Mouse (Mus musculus): Measurements from ENCODE around the gene Tcam1.

Tcam1 gene

DNA sequence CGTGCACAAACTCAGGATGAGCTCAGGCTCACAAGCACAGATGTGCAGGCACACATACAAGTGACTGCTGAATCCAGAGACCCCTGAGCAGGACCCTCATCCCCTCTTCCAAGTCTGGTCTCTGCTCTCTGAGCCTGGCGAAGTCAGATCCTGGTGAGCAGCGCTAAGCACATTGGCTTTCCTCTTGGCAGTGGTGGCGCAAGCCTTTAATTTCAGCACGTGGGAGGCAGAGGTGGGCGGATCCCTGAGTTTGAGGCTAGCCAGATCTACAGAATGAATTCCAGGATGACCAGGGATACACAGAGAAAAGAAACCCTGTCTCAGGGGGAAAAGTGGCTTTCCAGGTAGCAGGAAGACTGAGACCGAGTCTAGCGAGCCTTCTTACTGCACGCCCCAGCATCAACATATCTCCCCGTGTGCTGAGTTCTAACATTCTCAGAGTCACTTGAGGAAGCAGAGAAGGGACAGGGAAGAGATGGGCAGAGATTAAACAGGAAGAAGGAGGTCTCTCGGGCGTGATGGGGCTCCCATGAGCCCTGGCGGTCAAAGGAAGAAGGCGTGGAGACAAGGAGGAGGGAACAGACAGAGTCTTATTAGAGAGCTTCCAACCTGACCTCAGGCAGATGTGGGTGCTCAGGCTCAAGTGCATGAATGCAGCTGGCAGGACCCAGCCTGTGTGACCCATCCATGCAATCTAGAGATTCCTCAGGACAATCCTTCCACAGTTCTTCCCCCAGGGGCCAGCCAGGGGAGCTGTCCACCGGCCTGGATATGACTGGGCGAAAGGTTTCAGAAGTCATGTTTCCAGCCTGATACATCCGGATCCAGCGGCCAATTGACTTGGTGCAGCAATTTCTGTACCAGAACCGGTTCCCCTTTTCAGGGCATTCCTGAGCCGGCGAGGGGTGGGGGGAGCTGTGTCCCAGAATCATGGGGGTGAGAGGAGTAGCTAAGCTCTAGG, 42.2 kb downstream of the Tcam1 start:
- DNase-seq, result peak; percentile 20

DNA sequence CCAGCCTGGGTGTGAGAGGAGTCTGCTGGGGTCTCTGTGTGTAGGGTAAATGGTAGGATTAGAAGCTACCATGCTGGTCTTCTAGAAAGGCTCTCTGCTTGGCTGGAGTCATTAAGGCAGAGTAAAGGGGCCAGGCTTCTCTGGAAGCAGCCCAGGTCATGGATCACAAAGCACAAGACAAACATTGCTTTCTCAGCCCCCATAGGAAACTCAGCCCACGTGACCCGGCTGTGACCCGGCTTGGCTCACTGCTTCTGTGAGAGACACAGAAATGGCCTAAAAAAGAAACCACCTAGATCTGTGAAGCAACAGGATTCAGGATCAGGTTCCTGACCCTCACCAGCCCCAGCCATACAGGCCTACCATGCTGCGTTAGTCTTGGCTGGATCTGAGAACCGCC, 48.4 kb downstream of the Tcam1 start:
- no peak for DNase-seq

DNA sequence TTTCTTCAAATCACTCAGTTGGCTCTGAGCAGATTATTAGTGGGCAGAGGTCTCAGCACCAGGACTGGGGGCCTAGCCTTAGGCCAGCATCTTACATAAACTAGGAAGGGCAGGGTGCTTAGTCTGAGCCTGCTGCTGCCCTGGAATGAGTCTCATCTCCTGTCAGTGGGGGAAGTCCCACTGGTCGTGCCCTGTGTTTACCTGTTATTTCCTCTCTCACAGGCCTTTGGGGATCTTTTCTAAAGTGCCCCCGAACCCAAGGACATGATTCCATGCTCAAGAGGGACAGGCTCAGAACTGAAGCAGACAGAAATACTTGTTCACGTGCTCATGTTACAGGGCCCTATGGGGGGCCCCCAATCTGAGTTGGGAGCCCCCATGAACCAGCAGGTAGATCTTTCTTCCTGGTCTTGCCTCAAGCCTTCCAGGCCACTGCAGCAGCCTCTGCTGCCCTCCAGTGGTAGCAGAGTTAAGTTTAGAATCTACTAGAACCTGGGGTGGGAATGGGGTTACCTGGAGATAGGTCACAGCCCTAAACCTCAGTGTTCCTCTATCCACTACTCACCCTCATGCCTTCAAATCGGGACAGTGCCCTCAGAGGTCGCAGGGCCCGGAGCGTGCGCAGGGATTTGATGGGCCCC, 49.2 kb downstream of the Tcam1 start:
- peak; percentile 46 for DNase-seq

DNA sequence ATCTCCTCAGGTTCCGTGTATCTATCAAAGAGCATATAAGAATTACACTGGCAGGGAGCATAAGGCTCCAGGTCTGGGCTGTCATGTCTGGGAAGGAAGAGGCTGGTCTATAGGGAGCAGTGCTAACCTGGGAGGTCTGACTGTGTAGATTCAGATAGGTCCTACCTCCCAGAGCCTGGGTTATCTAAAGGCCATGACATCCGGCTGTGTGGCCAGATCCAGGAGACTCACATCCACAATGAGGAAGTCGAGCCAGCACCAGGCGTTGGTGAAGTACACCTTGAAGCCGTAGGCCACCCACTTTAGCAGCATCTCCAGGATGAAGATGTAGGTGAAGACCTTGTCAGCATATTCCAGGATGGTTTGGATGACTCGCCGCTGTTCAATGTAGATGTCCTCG, 50.0 kb downstream of the Tcam1 start:
- DNase-seq, result no peak

DNA sequence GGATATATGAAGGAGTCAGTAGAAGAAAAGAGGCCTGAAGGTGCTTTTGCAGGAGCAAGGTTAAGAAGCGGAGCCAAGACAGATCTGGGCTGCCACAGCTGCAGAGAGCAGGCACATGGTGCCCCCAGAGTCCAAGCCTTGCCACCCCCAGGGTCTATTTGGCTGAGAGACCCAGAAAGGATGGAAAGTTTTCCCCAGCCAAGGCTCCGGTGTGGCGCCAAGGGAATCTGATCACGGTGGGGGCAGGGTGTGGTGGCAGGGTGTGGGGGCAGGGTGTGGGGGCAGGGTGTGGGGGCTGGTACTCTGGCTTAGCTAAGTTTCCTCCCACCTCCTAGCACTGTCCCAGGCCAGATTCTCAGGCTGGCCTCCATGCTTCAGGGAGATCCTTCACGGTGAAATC, 52.0 kb downstream of the Tcam1 start:
- DNase-seq, result no peak

DNA sequence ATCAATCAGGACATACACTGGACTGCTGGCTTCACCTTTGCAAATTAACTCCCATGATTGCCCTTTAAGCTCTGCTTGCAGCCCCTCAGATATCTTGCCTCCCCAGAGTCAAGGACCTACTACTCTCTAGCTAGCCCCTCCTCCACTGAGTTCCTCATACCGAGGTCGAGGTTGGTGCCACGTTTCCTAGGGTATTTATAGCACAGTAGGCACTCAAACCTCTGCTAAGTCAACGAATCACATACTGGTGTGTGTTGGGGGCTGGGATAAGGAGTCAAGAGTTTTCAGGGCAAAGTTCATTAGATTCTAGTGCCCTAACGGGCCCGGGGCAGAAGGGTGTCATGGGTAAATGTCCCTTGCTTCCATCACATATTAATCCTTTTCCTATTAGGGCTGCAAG, 52.7 kb downstream of the Tcam1 start:
- DNase-seq, result no peak

DNA sequence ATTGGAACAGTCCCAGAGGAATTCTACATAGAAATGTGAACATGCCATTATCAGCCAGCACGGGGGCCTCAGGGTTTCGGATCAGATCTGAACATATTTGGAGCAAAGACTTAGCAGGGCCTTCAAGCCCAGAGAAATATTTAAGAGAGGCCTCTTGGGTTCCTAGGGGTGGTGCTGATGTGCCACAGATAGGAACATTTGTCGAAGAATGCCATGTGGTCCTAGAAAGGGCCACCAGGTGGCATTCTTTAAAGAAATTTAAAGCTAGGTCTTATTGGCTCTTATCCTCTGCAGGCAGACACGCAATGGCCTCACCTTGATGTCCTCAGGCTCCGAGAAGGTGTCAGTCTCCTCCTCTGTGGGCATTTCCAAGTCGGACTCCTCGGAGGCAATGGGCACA, 53.2 kb downstream of the Tcam1 start:
- DNase-seq, result peak; percentile 4

DNA sequence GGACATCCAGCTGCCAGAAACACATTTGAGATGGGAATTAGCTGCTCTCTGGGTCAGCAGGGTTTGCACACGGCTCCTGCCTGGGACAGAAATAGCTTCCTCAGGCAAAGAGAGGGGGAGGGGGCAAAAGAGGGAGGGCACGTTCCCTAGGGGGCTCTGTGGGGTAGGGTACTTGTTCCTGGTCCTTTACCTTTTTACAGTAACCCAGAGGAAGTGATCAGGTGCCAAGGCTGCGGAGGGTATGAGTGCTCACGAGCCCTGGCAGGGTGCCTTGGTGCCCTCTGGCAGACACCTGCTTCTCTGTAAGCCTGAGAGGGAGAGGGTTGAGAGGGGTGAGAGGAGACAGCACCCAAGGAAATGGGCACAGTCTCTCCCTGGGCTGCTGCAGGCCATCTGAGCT, 56.0 kb downstream of the Tcam1 start:
- no peak for DNase-seq

DNA sequence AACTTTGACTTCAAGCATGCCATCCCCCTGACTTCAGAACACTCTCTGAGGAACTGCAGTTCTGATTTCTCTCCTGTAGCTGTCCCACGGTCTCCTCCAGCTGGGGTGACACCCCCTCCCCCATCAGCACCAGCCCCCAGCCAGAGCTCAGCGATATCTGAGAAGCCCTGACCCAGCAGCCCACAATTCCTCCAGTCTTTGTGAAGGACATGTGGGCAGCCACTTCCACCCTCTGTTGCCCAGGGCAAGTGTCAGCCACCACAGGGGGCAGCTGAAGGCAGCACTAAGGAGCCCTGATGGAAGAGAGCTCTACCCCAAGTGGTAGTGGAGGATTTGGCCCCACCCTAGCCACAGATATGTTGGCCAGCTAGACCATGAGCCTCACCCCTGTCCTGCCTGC, 57.6 kb downstream of the Tcam1 start:
- DNase-seq, result no peak

DNA sequence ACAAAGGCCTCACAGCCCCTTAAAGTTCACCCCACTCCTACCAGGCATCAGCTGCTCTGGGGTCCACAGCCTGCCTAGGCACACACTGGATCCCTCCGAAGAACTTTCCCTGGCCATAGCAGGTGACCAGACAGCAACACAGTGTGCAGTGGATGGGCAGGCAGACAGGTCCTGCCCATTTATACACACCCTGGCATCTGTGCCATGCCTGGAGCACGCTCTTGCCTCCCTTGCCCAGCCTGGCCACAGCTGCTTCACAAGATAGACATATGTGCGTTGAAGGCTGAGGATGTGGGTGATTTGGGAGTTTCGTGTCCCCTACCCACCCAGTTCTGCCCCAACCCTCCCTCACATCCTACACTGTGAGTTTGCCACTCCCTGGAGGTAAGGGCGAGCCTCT, 61.6 kb downstream of the Tcam1 start:
- no peak for DNase-seq

All from right cerebral cortex, adult 18-20 months (tissue).